Mouse (Mus musculus) cerebellum, postnatal 36 days (tissue): ENCODE data around the gene Gm3526.
"Not testable (repeated sequence)": the region's sequence is repeated elsewhere in the genome, so short reads cannot be mapped to it uniquely, and the experiment has no call there.

Source experiments
- DNase-seq, 2 experiments: peaks; one replicate each; pipeline ENCODE4 v3.0.0; 2021 to 2022; ENCODE audit warnings: mixed read lengths in 2 of 2

Gene Gm3526

DNA sequence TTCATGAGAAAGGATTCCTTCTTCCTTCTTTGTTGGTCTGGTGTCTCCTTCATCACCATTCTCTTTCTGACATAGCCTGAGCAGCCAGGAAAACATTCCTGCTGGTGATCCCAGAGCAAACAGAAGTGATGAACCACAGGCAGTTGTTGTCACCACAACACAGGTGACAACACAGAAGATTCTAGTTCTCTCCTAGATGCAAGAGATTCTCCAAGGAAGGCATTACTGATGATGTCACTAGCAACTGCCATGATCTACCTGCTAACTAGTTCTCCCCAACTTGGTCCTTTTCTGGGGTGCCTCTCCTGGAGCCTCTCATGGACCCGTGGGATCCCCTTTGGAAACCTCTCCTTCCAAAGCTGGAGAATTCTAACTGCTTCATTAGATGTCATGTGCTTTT lies at the start of gene Gm3526:
Gene Gm3526 (minus strand): TSS at position 101 of the 400 bp plus-strand sequence.
- not testable (repeated sequence) for DNase-seq
